Mouse (Mus musculus) kidney, postnatal 36 days (tissue): ENCODE data around the gene Efnb3.
A peak's percentile ranks its signal among the peaks of the same experiment; 100 is the strongest.

Source experiments
- DNase-seq, 2 experiments: peaks; one replicate each; pipeline ENCODE4 v3.0.0; 2021 to 2022; ENCODE audit warnings: mixed read lengths in 2 of 2

The Efnb3 gene

DNA sequence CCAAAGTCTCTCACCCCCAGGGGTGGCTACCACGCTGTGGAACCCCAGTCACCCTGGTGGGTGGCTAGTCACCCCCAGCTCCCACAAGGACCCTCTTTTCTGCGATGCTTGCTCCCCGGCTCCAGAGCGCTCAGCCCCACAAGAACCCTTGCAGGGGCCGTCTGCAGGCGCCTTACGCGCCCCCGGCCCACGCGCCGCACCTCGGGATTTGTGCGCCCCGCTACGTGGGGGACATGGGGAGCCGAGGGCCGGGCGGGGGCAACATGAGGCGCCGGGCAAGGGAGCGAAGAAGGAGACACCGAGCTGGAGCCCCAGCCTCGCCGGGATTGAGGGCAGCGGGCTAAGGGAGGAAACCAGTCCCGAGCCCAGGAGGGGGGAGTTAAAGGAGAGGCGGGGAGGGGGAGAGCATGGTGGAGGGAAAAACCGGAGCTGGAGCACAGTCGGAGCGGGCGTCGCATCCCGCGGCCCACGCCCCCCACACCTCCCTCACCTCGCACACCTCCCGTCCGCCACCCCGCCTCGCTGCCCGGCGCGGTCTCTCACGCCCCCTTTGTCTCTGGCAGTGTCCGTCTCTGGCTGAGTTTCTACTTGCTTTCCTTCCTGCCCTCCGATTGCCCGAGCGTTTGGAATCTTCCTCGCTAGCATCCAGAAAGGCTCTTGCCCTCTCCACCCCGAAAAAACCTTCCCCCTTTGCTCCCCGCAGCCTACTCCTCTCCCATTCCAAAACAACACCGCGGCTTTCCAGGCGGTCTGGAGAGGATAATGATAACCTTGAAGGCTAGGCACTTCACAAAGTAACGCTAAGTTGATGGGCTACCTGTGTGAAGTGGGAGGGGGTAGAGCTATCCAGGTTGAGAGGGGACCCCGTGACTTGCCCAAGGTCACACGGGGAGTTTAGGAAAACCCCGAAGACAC lies at the start of gene Efnb3:
Efnb3 (minus strand) TSS at position 355 of the 915 bp plus-strand sequence.
- DNase-seq: peak in 1 of 2 experiments; percentile 13

DNA sequence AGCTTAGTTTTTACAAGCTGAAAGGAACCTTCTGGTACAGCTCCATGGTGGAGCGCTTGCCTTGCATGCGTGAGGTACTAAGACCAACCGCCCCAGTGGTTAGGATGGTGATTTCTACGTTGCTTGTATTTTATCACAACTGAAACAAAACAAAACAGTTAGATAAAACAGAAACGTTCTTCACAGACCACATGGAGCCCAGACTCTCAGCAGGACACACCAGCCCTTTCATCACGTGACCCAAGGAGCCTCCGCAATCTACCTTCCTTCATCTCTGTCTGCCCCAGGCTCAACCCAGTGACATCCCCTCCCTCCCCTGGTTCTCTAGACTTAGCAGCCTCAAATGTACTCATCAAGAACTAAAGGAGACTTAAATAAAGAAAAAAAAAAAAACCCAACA lies 49.4 kb upstream of the Efnb3 start:
- DNase-seq: no peak

DNA sequence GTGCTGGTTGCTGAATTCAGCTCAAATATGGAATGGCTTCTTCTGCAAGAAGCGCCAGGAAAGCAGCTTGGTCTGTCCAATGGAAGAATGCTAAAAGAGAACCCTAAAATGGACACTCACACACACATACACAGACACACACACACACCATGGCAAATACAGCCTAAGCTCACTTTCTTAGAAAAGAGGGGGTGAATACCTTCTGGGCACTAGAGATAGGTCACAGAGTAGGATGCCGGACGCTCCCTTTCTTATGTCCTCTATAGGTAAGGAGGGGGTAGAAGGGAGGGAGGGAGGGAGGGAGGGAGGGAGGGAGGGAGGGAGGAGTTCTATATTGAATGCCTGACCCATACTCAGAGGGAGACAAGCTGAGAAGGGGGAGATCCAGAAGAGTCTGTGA lies 48.5 kb upstream of the Efnb3 start:
- no peak for DNase-seq

DNA sequence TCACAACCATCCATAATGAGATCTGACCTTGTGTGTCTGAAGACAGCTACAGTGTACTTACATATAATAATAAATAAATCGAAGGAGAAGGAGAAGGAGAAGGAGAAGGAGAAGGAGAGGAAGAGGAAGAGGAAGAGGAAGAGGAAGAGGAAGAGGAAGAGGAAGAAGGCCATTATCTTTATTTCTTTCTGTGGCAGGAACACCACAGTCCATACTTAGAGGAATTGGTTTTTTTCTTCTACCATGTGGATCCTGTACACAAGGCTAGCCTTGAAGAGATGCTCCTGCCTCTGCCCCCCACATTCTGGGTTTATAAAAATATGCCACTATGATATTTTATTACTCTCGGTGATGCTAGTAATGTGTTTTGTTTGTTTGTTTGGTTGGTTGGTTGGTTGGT lies 46.8 kb upstream of the Efnb3 start:
- DNase-seq: no peak

DNA sequence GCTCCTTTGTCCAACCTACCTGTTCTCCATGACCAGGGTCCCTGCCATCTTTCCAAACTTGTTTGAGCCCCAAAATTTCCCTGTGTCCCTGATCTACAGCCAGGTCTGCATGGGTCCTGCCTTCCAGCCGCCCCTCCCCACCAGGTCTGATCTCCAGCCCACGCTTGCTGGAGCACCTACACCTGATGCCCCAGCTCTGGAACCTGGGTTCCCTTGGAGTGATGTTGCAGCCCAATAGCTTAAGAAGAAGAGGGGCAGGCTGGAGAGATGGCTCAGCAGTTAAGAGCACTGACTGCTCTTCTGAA lies 46.4 kb upstream of the Efnb3 start:
- DNase-seq: no peak

DNA sequence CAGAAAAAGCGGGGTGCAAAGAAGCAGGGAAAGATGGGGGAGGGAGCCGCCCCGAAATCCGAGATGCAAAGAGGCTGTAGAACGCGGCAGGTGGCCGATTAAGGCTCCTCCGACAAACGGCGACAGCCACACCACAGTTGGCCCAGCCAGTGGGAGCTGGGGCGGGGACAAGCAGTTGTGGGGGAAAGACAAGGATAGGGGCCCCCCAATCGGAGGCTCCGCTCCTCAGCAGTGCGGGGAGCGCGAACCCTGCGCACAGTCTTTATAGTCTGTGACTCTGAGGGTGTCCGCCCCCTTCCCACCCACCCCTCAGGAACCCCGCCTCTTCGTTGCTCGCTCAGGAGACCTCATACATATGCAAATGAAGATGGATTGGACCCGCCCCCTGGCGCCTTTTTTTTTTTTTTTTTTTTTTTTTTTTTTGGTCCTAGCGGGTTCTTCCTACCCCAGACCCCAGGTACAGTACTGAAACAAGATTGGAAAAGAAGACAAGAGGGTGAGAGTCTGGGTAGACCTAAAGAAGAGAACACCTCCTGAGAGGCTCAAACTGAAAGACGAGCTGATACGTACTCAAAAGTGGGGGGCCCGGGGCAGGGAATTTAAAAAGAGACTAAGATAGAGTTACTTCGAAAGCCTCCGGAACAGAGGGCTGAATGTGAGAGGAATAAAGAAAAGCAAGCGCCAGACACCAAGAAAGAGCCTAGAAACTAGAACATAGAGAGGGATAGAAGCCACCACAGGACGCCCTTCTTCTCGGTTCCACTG lies 45.9 kb upstream of the Efnb3 start, which contains the start of gene Atp1b2:
Atp1b2 (minus strand) TSS at position 217 of the 765 bp plus-strand sequence.
- peak; percentile 62 to 74 for DNase-seq

DNA sequence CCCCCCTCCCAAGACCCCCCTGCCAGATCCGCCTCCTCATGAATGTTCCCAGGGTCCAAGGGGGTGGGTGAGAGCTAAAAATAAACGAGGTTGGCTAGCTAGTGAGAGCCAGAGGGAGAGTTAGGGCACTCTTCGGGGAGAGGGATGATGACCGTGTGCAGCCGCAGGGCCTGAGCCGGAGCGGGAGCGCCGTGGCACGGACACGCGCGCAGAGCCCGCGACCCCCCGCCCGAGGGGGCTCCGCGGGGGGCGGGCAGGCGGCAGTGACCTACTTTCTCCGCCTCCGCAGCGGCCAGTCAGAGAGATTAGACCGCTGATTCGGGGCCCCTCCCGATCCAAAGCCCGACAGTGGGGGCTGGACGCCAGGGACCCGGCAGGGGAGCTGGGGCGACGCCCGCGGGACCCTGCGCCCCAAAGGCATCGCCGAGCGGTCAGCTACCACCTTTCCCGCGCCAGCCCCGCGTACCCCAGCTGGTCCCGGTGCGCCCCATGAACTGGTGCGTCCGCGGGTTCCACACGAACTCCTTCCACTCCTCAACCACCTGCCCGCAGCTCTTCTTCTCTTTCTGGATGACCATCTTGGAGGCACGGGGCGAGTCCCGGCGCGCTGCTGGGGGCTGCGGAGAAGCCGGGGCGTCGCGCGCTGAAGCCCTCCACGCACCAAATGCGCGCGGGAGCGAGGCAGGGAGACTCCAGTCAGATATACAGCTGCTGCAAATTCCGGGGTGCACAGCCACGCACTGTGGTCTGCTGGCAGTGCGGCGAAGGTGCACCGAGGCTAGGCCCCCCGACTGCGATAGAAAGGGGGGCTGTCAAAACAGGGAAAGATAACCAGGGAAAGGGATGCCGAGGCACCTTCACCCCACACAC lies 45.0 kb upstream of the Efnb3 start:
- DNase-seq: peak in 1 of 2 experiments; percentile 25

DNA sequence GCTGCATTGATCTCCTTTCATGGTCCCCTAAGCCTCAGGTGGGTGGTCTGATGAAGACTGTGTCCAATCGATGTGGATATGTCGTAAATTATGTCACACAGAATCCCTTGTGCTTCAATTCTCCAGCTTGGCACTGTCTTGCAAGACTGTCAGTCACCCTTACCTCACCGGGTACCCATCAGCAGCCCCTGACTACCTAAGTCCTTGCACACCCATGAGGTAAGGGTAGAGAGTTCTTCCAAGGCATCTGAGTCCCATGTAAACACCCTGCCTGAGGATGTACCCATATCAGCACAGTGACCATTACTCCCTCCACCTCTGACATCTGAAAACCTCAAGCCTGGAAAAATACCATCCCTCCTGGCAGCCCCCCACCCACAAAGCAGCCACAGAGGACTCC lies 44.3 kb upstream of the Efnb3 start:
- no peak for DNase-seq

DNA sequence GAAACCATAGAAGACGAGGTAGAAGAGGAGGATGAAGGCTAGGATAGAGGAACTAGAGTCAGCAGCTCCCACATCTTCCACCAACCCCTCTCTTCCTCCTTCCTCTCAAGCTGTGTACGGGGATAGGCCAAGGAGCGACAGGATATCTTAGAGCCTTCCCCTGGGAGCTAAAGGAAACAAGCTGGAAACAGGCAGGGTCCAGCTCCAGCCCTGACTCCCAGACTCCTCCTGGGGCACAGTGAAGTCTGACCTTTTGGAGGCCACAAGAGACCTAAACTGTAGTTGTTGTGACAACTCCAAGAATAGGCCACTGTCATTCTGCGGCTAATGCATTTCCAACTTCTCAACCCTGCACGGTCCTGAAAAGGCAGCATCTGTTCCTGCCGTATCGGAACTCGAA lies 43.5 kb upstream of the Efnb3 start:
- DNase-seq: peak; percentile 23 to 48

DNA sequence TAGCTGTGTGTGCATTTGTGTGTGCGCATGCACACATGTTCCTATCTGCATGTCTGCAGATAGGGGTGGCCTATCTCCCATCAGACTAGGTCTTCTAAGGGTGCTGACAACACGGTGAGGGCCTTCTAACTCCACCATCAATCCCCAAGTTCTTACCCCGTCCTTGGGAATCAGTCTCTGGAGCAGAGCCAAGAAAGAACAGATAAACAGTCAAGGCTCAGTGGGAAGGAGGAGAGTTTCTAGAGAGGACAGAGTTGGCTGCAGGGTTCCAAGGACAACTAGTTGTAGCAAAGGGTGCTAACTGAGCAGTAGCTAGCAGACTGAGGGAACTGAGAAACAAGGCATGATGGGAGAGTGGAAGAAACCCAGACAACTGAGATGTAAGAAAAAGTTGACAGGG lies 41.8 kb upstream of the Efnb3 start:
- DNase-seq: no peak

DNA sequence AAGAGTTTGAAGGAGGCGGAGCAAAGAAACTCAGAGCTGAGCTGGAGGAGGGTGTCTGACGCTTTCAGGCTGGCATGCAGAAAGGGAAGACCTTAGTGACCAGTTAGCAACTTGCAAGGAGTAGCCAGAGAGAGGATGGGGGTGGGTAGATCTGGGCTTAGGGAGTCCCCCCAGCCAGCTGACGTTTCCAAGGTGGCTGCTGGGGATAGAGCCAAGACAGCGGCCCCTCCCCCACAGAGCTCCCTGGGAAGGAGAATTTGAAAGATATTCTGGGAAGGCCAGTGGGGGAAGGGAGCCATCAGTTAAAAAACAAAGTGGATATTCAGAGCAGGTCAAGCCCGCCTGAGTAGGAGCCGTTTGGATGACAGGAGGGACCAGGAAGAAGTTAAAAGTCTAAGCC lies 40.1 kb upstream of the Efnb3 start:
- peak; percentile 53 to 71 for DNase-seq

DNA sequence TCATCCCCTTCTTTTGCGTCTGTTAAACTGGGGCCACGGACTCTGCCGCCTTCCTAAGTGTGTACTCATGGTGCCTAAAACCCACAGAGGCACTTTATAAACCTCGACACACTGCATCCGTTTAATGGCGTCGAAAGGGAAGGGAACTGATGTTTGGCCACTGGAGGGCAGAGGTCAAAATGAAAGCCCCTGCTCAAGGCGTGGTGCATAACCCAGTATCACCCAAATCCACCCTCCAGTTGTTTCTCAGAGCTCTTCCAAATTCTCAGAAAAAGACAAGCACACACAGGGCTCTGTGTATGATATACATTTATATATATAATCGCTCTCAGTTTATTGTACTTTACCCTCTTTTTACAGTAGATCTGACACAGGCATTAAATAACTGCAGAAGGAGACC lies 39.4 kb upstream of the Efnb3 start:
- DNase-seq: no peak

DNA sequence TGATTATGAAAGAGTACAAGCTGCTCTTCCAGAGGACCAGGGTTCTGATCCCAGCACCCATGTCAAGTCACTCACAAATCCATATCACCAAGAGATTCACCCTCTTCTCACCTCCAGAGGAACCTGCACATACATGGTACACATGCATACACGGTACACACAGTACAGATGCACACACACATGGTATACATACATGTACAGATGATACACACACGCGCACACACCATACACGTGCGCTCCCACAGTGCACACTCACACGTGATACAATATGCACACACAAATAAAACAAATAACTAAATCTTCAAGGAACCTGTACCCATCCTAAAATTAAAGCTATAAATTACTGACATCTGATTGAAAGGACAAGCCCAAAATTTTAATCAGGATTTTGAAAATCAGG lies 34.8 kb upstream of the Efnb3 start:
- DNase-seq: no peak

DNA sequence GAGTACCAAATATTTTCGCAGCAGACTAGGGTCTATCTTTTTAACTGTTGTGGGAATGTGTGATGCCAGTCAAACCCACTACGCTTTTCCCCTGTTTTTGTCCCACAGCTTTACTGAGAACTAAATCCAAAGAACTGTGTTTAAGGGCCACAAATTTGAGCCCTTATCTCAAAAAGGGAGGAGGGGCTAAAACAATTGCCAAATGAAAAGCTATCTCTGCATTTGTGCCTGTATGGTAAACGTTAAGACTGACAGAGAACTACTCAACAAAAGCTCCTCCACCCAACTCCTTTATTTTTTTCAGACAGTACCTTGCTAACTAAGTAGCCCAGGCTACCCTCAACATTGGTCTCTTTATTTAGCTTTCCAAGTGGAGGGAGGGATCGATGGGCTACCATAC lies 32.8 kb upstream of the Efnb3 start:
- DNase-seq: no peak

DNA sequence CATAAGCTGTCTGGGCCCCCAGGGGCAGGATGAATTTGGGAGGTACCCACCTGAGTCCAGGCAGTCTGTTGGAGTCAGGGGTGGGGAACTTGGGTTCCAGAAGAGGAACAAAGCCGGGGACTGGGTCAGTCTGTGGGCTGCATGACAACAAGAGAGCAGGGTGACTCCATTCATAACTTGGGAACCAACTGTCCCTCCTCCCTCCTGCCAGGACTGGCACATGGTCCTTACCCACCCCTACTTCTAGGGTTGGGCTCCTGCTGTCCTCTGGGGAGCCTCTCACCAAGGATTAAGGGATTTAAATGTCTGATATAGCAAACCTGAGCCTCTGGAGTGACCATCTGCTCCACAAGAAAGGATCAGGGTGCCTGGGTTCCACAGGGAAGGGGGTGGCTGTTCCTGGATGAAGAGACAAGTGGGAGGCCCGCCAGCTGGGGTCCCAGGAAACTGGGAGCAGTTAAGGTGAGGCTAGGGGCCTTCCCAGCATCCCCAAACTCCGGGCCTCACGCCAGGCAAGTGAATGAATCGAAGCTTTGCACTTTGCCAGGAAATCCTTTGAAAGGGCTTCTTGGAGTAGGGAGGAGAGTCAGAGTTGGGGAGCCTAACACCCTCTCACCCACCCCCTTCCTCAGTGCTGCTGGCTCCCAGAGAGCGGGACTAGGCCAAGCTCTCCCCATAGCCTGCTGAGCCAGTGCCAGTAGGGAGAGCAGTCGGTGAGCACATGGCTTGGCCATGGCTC lies 32.1 kb upstream of the Efnb3 start:
- DNase-seq: no peak

DNA sequence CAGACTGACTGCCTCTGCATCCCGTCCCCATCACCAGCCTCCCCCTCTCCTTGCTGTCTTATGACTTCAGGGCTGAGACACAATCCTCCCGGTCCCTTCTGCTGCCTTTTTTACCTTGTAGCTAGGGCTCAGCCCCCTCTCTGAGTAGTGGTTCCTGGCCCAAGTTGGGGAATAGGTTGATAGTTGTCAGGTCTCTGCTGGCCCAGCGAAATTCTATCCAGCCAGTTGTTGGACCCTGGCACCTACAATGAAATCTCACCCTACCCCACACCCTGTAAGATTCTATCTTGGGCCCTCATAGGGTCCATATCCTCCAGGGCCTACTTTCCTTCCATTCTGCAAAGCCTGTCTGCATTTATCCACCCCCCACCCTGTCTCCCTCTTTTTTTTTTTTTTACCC lies 31.4 kb upstream of the Efnb3 start:
- DNase-seq: no peak

DNA sequence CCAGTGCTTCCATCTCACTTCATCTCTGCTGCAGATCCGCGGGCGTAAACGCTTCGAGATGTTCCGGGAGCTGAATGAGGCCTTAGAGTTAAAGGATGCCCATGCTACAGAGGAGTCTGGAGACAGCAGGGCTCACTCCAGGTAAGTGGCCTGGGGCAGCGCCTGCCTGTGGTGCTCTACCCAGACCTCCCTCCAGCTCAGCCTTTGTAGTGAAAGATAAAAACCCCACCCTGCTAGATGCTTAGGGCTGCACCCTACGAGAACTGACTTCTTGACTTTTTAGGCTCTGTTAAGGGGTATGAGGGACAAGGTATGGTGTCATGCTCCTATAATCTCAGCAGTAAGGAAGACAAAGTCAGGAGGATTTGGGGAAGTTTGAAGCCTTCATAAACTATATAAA lies 30.6 kb upstream of the Efnb3 start:
- DNase-seq: no peak

DNA sequence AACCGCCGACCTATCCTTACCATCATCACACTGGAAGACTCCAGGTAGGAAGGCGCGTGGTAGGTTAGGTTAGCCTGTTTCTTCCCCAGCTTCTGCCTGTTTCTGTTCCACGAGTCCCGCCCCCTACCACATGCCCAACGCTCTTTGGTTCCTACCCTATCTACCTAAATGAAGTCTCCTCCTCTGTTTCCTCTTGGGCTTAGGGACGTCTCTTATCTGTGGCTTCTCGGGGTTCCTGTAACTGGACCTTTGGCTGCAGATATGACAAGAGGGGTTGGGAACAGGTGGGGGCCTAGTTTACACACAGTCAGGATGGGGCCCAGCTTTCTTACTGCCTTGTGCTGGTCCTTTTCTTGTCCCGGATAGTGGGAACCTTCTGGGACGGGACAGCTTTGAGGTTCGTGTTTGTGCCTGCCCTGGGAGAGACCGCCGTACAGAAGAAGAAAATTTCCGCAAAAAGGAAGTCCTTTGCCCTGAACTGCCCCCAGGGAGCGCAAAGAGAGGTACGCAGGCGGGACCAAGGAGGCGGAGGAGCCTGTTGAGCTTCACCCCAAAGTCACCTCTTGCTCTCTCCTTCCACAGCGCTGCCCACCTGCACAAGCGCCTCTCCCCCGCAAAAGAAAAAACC lies 29.3 kb upstream of the Efnb3 start:
- DNase-seq: no peak

DNA sequence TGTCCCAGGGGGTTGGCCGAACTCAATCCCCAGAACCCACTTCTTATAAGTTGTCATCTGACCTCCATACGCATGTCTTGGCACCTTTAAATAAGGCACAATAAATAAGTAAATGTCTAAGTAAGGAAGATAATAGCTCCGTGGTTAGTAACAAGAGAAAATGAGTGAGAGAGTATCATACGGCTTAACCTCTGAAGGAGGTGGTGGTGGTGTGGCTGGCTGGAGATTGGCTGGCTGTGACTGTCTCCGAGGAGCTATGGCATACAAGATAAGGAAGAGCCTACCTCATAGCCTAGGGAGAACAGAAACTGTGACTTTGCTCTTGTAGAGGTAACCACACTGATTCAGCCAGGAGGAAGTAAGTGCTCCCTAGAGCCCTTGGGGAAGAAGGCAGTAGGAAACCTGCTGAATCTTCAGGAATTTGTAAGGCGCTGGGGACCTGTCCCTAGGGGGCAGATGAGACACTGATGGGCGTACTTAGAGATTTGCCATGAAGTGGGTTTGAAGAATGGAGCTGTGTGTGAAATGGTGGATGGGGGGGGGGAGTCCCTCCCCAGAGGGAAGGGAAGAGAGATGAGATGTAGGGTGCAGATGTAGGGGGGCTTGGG lies 25.8 kb upstream of the Efnb3 start:
- DNase-seq: no peak

DNA sequence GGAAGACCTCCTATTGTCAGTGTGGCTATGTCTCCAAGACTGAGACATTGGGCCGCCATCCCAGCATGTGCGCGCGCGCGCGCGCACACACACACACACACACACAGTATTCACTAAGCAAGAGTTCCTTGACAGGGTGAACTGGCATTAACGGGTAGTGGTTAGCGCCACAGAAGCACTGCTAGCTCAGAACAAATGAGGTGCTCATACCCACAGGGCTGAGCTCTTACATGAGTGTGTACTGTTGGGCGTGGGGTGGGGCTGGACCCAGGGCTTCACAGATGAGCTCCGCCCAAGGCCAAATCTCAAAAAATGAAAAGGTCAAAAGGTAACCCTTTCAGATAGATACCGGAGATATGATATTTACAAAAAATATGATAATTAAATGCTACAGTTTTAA lies 24.9 kb upstream of the Efnb3 start:
- no peak for DNase-seq

DNA sequence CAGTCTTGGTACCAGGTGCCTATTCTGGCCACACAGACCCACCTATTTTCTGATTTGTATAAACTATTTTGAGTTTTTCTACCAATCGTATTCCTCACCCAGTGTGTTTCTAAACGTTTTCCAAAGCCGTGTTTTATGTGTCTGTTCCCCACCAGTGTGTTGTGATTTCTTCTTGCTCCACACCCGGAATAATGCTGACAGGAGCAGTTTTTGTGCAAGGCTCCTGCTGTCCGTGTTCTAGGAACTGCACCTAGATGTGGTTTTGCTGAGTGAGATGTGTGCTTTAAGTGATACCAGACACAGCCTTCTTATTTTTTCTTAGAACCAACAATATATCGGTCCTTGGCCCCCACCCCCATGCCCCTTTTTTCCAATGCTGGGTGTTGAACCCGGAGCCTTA lies 24.0 kb upstream of the Efnb3 start:
- no peak for DNase-seq
